Mouse (Mus musculus) limb, embryonic 11.5 days (tissue): Measurements from ENCODE around the gene Tbc1d24. TPM values are rescaled to one million over a fixed set of nuclear protein-coding genes. Genes with fewer than 3 reads are reported as not detected.
A peak's percentile ranks its signal among the peaks of the same experiment; 100 is the strongest.

ENCODE experiments used
- ATAC-seq: fragments of 200-750 bp; cut with Nextera tagmentation; 2 replicates; pipeline ENCODE4 v1.8.0; 2017; ENCODE audit warnings: low read depth; ENCODE audit not compliant: insufficient number of reproducible peaks, low FRiP score, low TSS enrichment
- DNase-seq: peaks from one replicate; pipeline ENCODE4 v3.0.0-alpha.2; 2015; ENCODE audit warnings: low spot score
- H3K27ac ChIP-seq: fragments of 300-500 bp; sonication (generic); replicated peaks from 2 replicates; pipeline ENCODE4 v1.5.1; 2014; ENCODE audit warnings: low read depth, mild to moderate bottlenecking, low read length
- H3K27me3 ChIP-seq: fragments of 300-500 bp; sonication (generic); 2 replicates; pipeline ENCODE4 v1.6.1; 2014; ENCODE audit warnings: mild to moderate bottlenecking, low read length, mixed read lengths; ENCODE audit not compliant: control insufficient read depth, insufficient read depth
- H3K36me3 ChIP-seq: fragments of 300-500 bp; sonication (generic); 2 replicates; pipeline ENCODE4 v1.6.1; 2014; ENCODE audit warnings: mild to moderate bottlenecking, low read length, moderate library complexity, mixed read lengths; ENCODE audit not compliant: control insufficient read depth, insufficient read depth
- H3K4me1 ChIP-seq: fragments of 300-500 bp; sonication (generic); 2 replicates; pipeline ENCODE4 v1.6.1; 2014; ENCODE audit warnings: low read length, mixed read lengths; ENCODE audit not compliant: control insufficient read depth, insufficient read depth
- H3K4me2 ChIP-seq: fragments of 300-500 bp; sonication (generic); 2 replicates; pipeline ENCODE4 v1.6.1; 2014; ENCODE audit warnings: low read depth, mild to moderate bottlenecking, moderate library complexity; ENCODE audit not compliant: severe bottlenecking
- H3K4me3 ChIP-seq: fragments of 300-500 bp; sonication (generic); 2 replicates; pipeline ENCODE4 v1.5.1; 2014; ENCODE audit warnings: low read depth, low read length
- H3K9ac ChIP-seq: fragments of 300-500 bp; sonication (generic); 2 replicates; pipeline ENCODE4 v1.6.1; 2014; ENCODE audit warnings: mild to moderate bottlenecking, low read length
- H3K9me3 ChIP-seq: fragments of 300-500 bp; sonication (generic); 2 replicates; pipeline ENCODE4 v1.6.1; 2016; ENCODE audit warnings: low read length; ENCODE audit not compliant: control insufficient read depth
- WGBS: fragments of 180-500 bp; shearing (Covaris S2); extraction: QIAGEN DNeasy Blood & Tissue Kit; methylation state at CpG from one replicate; pipeline ENCODE4 v1.1.7; 2014; 5-methylcytosine and 5-hydroxymethylcytosine counted together
- polyA plus RNA-seq: library from polyadenylated mRNA; unstranded; fragments of >200 nt; fragmentation: Nextera tagmentation; extraction: Ambion mirVana; gene quantifications from 2 replicates; pipeline ENCODE4 v1.2.1, GENCODE M21; 2014

The Tbc1d24 gene
- polyA plus RNA-seq, 1 experiment from 2014 or later = 5.2 TPM

GRCm38 (mm10) chr17:24190934-24191333 lies 14.4 kb downstream of the Tbc1d24 start:
- H3K9ac ChIP-seq = no peak overlapping the region
- no peak for ATAC-seq
- H3K36me3 ChIP-seq = no peaks in the 10 kb centered on the region
- H3K4me1 ChIP-seq = peaks cover 4% of the 10 kb centered on the region; the same call in 1 of the 2 replicates
- H3K27me3 ChIP-seq = no peaks in the 10 kb centered on the region
- WGBS = 85% methylated on average over 2 of the region's 2 CpGs
- H3K9me3 ChIP-seq = no peaks in the 10 kb centered on the region
- no peak overlapping the region for H3K4me3 ChIP-seq
- H3K4me2 ChIP-seq = no peak overlapping the region
- H3K27ac ChIP-seq = no peak overlapping the region
- DNase-seq = no peak

GRCm38 (mm10) chr17:24174259-24174658 lies 31.1 kb downstream of the Tbc1d24 start:
- 85% methylated on average over 3 of the region's 3 CpGs for WGBS
- no peak overlapping the region for H3K27ac ChIP-seq
- H3K9me3 ChIP-seq = no peaks in the 10 kb centered on the region
- H3K36me3 ChIP-seq = no peaks in the 10 kb centered on the region
- no peak overlapping the region for H3K9ac ChIP-seq
- no peak overlapping the region for H3K4me2 ChIP-seq
- no peak for ATAC-seq
- no peak for DNase-seq
- H3K4me1 ChIP-seq = 0 out of 2 replicates have a peak, but pooled peaks cover 4% of the 10 kb centered on the region
- no peak overlapping the region for H3K4me3 ChIP-seq
- H3K27me3 ChIP-seq = no peaks in the 10 kb centered on the region

- DNase-seq (peak; percentile 79), ATAC-seq (no peak)
Observed at GRCm38 (mm10) chr17:24173423-24173822, 31.9 kb downstream of the Tbc1d24 start.

GRCm38 (mm10) chr17:24171738-24172137 lies 33.6 kb downstream of the Tbc1d24 start:
- H3K4me1 ChIP-seq = peaks cover 11% of the 10 kb centered on the region
- peaks cover 8% of the 10 kb centered on the region; the same call in 1 of the 2 replicates for H3K36me3 ChIP-seq
- no peak overlapping the region for H3K4me3 ChIP-seq
- WGBS = 85% methylated on average over 4 of the region's 4 CpGs
- DNase-seq = no peak
- no peak overlapping the region for H3K4me2 ChIP-seq
- no peak overlapping the region for H3K9ac ChIP-seq
- no peak overlapping the region for H3K27ac ChIP-seq
- H3K9me3 ChIP-seq = no peaks in the 10 kb centered on the region
- no peak for ATAC-seq
- no peaks in the 10 kb centered on the region for H3K27me3 ChIP-seq

More at GRCm38 (mm10) chr17:24173423-24173822, 31.9 kb downstream of the Tbc1d24 start:
- Histone ChIP-seq H3K4me2 (no peak overlapping the region), H3K9me3 (no peaks in the 10 kb centered on the region), H3K27me3 (no peaks in the 10 kb centered on the region), H3K9ac (no peak overlapping the region), H3K4me1 (0 out of 2 replicates have a peak, but pooled peaks cover 4% of the 10 kb centered on the region), H3K4me3 (no peak overlapping the region), H3K36me3 (no peaks in the 10 kb centered on the region), H3K27ac (no peak overlapping the region)
- WGBS = 7% methylated on average over 3 of the region's 3 CpGs

GRCm38 (mm10) chr17:24170729-24171128 lies 34.6 kb downstream of the Tbc1d24 start:
- DNase-seq = no peak
- Histone ChIP-seq H3K27me3 (no peaks in the 10 kb centered on the region), H3K9me3 (no peaks in the 10 kb centered on the region), H3K4me1 (peaks cover 11% of the 10 kb centered on the region), H3K4me2 (no peak overlapping the region), H3K4me3 (no peak overlapping the region), H3K27ac (no peak overlapping the region), H3K9ac (no peak overlapping the region), H3K36me3 (peaks cover 9% of the 10 kb centered on the region; the same call in 1 of the 2 replicates)
- ATAC-seq = no peak
- WGBS = 83% methylated on average over 5 of the region's 5 CpGs

- Histone ChIP-seq H3K4me2 (peak overlapping the region; percentile 86), H3K9ac (peak overlapping the region; percentile 95), H3K36me3 (peaks cover 9% of the 10 kb centered on the region; the same call in 1 of the 2 replicates), H3K27me3 (no peaks in the 10 kb centered on the region), H3K9me3 (no peaks in the 10 kb centered on the region), H3K4me3 (peak overlapping the region; percentile 91), H3K27ac (peak overlapping the region; percentile 93; the same call in 1 of the 2 replicates), H3K4me1 (peaks cover 11% of the 10 kb centered on the region)
- 73% methylated on average over 3 of the region's 3 CpGs for WGBS
- ATAC-seq (no peak), DNase-seq (no peak)
Observed at GRCm38 (mm10) chr17:24170125-24170524, 35.2 kb downstream of the Tbc1d24 start.

- ATAC-seq (peak; percentile 84), DNase-seq (peak; percentile 96)
- Histone ChIP-seq H3K27ac (peak within 1 kb of the TSS; percentile 93), H3K27me3 (no peaks in the 10 kb centered on the region), H3K4me3 (peak within 1 kb of the TSS; percentile 91), H3K4me1 (peaks cover 11% of the 10 kb centered on the region), H3K4me2 (peak within 1 kb of the TSS; percentile 86), H3K9ac (peak within 1 kb of the TSS; percentile 95), H3K9me3 (no peaks in the 10 kb centered on the region), H3K36me3 (peaks cover 11% of the 10 kb centered on the region; the same call in 1 of the 2 replicates)
- WGBS = under 1% methylated on average over 58 of the region's 58 CpGs
Observed at GRCm38 (mm10) chr17:24169317-24170065, 35.9 kb downstream of the Tbc1d24 start, which contains the start of gene Atp6v0c. Atp6v0c (minus strand) TSS chr17:24169702.

GRCm38 (mm10) chr17:24168590-24169277 lies 36.6 kb downstream of the Tbc1d24 start:
- Histone ChIP-seq H3K27ac (peak overlapping the region; percentile 93), H3K4me3 (peak overlapping the region; percentile 91), H3K4me2 (peak overlapping the region; percentile 86), H3K9me3 (no peaks in the 10 kb centered on the region), H3K36me3 (peaks cover 11% of the 10 kb centered on the region; the same call in 1 of the 2 replicates), H3K9ac (peak overlapping the region; percentile 95), H3K27me3 (no peaks in the 10 kb centered on the region), H3K4me1 (peaks cover 11% of the 10 kb centered on the region)
- DNase-seq (peak; percentile 78), ATAC-seq (peak; percentile 59; the same call in 1 of the 2 replicates)
- under 1% methylated on average over 41 of the region's 41 CpGs for WGBS
